ENCODE assay signal across 24 mouse cellular contexts in genomic region chr1:44032213-44032612, GRCm38 (mm10). TPM values are rescaled to one million over a fixed set of nuclear protein-coding genes. Genes with fewer than 3 reads are reported as not detected.
DNase-seq lines count a peak whose midpoint lies in the region; ATAC-seq and TF ChIP-seq lines count a peak whose summit lies in the region.
"Had no signal": no experiment of that assay in that cellular context is flagged by ENCODE, and none has a peak within 500 bp of the region (broad histone marks: within the 10 kb centered on the region; RNA-seq: fewer than 3 reads in every experiment).

No protein-coding gene starts in this region.

- no peaks in the 10 kb centered on the region for H3K4me1 ChIP-seq in CH12.LX (ENCODE audit: control insufficient read depth in 1 of 2, insufficient read depth in 2 of 2)
- H3K4me1 ChIP-seq in intestine, embryonic 16.5 days (ENCODE audit: control insufficient read depth, insufficient read depth, low read length), result no peaks in the 10 kb centered on the region
- H3K4me1 ChIP-seq: embryonic facial prominence, embryonic 10.5 days; embryonic facial prominence, embryonic 12.5 days; forebrain, embryonic 13.5 days; forebrain, embryonic 15.5 days had no signal

- DNase-seq in 3T3-L1 (ENCODE audit: low read depth, low spot score) (peak; percentile 46), CH12.LX (ENCODE audit: extremely low read depth) (no peak)
- no peak for DNase-seq in retina, postnatal 1 day
- DNase-seq in cerebellum, postnatal 25 days, result no peak
- no peak for DNase-seq in layer of hippocampus, adult 2 months (ENCODE audit: low spot score in 2 of 2)
- DNase-seq: adrenal gland, adult 2 months; adrenal gland, postnatal 10 days; adrenal gland, postnatal 25 days; cerebellum, adult 11 months; cerebellum, adult 18-20 months; cerebellum, adult 8-10 months; cerebellum, adult 9-11 months; cerebellum, postnatal 14 days; forebrain, postnatal 0 days had no signal

- H3K27ac ChIP-seq in CH12.LX (ENCODE audit: insufficient read depth, low read depth), result no peak overlapping the region
- H3K27ac ChIP-seq in intestine, embryonic 16.5 days (ENCODE audit: low read length), result no peak overlapping the region
- H3K27ac ChIP-seq in layer of hippocampus, adult 2 months, result no peak overlapping the region
- H3K27ac ChIP-seq: embryonic facial prominence, embryonic 10.5 days; embryonic facial prominence, embryonic 12.5 days; forebrain, embryonic 13.5 days; forebrain, embryonic 15.5 days had no signal

- no peaks in the 10 kb centered on the region for H3K79me2 ChIP-seq in CH12.LX (replicated peaks; ENCODE audit: control insufficient read depth, extremely low read depth, insufficient read depth, poor library complexity, severe bottlenecking)

- H3K4me2 ChIP-seq in CH12.LX (ENCODE audit: insufficient read depth, low read depth, poor library complexity, severe bottlenecking), result peak overlapping the region; percentile 36; the same call in 1 of the 2 replicates
- H3K4me2 ChIP-seq in intestine, embryonic 16.5 days (ENCODE audit: low read depth, low read length), result no peak overlapping the region
- H3K4me2 ChIP-seq: embryonic facial prominence, embryonic 12.5 days; forebrain, embryonic 13.5 days; forebrain, embryonic 15.5 days had no signal

- no peak for TF ChIP-seq EP300 in CH12.LX (IDR thresholded peaks at IDR 0.05; ENCODE audit: low read length)

- H3K9me3 ChIP-seq in CH12.LX (replicated peaks; ENCODE audit: low read length), result no peaks in the 10 kb centered on the region
- no peaks in the 10 kb centered on the region for H3K9me3 ChIP-seq in intestine, embryonic 16.5 days (ENCODE audit: control insufficient read depth, low read length)
- H3K9me3 ChIP-seq: embryonic facial prominence, embryonic 10.5 days; embryonic facial prominence, embryonic 12.5 days; forebrain, embryonic 13.5 days; forebrain, embryonic 15.5 days had no signal

- no peak for TF ChIP-seq CTCF in CH12.LX (conservative IDR thresholded peaks at IDR 0.05 in 1 of 2, IDR thresholded peaks at IDR 0.05 in 1 of 2; ENCODE audit: low read depth in 2 of 2, low read length in 2 of 2)
- TF ChIP-seq CTCF in layer of hippocampus, adult 2 months (conservative IDR thresholded peaks at IDR 0.05), result no peak

- TF ChIP-seq POLR2A in CH12.LX (IDR thresholded peaks at IDR 0.05; ENCODE audit: low read depth, low read length), result no peak

- dilution Hi-C loops in CH12.LX (cut with MboI; ENCODE audit: extremely low pct_ligation_motif_present, extremely low pct_unique_long_range_greater_than_20kb, low sequenced_read_pairs), result no loop called here

- ATAC-seq in activated CD4-positive, CD25-positive, alpha-beta regulatory T cell, adult 4 months, result peak; percentile 69
- peak; percentile 56 for ATAC-seq in inflammation-experienced regulatory T-cells, adult 6 months
- no peak for ATAC-seq in intestine, embryonic 16.5 days
- ATAC-seq: forebrain, embryonic 13.5 days; forebrain, embryonic 15.5 days; forebrain, postnatal 0 days; Patski had no signal

- WGBS in intestine, embryonic 16.5 days, result 71% methylated on average over 2 of the region's 2 CpGs

- H3K27me3 ChIP-seq in CH12.LX (replicated peaks), result no peaks in the 10 kb centered on the region
- H3K27me3 ChIP-seq in intestine, embryonic 16.5 days (replicated peaks; ENCODE audit: control insufficient read depth, insufficient read depth, low read length), result no peaks in the 10 kb centered on the region
- H3K27me3 ChIP-seq: embryonic facial prominence, embryonic 12.5 days; forebrain, embryonic 13.5 days; forebrain, embryonic 15.5 days; Patski had no signal

- no peaks in the 10 kb centered on the region for H3K36me3 ChIP-seq in CH12.LX (replicated peaks in 1 of 2; ENCODE audit: control insufficient read depth in 1 of 2, insufficient read depth in 1 of 2, low read length in 1 of 2)
- H3K36me3 ChIP-seq in intestine, embryonic 16.5 days (ENCODE audit: control insufficient read depth, insufficient read depth, low read length), result no peaks in the 10 kb centered on the region
- H3K36me3 ChIP-seq: embryonic facial prominence, embryonic 10.5 days; embryonic facial prominence, embryonic 12.5 days; forebrain, embryonic 15.5 days had no signal

- TF ChIP-seq RAD21 in CH12.LX (IDR thresholded peaks at IDR 0.05; ENCODE audit: low read depth, low read length), result no peak

- H3K4me3 ChIP-seq in CH12.LX (replicated peaks in 1 of 3; ENCODE audit: low read depth in 2 of 3, low read length in 2 of 3, poor library complexity in 1 of 3), result no peak overlapping the region
- no peak overlapping the region for H3K4me3 ChIP-seq in intestine, embryonic 16.5 days (ENCODE audit: low read length)
- no peak overlapping the region for H3K4me3 ChIP-seq in layer of hippocampus, adult 2 months
- H3K4me3 ChIP-seq: embryonic facial prominence, embryonic 10.5 days; embryonic facial prominence, embryonic 12.5 days; forebrain, embryonic 13.5 days; forebrain, embryonic 15.5 days had no signal

- H3K9ac ChIP-seq in CH12.LX (ENCODE audit: insufficient read depth, low read depth), result no peak overlapping the region
- no peak overlapping the region for H3K9ac ChIP-seq in intestine, embryonic 16.5 days (ENCODE audit: low read depth, low read length)
- H3K9ac ChIP-seq: embryonic facial prominence, embryonic 12.5 days; forebrain, embryonic 13.5 days; forebrain, embryonic 15.5 days; forebrain, postnatal 0 days had no signal

- in situ Hi-C loops in CH12.LX (cut with MboI; ENCODE audit: low pct_ligation_motif_present, low pct_unique_long_range_greater_than_20kb, low sequenced_read_pairs), result loop anchor here (25.0 kb wide), 1 partner anchor 270 kb away; no protein-coding TSS in a partner anchor

TF ChIP-seq in CH12.LX, 34 proteins besides CTCF, POLR2A, EP300 and RAD21:
- TF ChIP-seq PAX5 (IDR thresholded peaks at IDR 0.05; ENCODE audit: low read length) (no peak), CHD1 (IDR thresholded peaks at IDR 0.05; ENCODE audit: low read depth, low read length) (no peak), JUN (IDR thresholded peaks at IDR 0.05; ENCODE audit: insufficient read depth, low read depth, low read length) (no peak), MXI1 (IDR thresholded peaks at IDR 0.05; ENCODE audit: low read depth, low read length) (no peak), CHD2 (IDR thresholded peaks at IDR 0.05; ENCODE audit: low read length) (no peak), IRF4 (IDR thresholded peaks at IDR 0.05; ENCODE audit: low read depth, low read length) (no peak), NELFE (IDR thresholded peaks at IDR 0.05; ENCODE audit: low read depth, low read length) (no peak), BHLHE40 (IDR thresholded peaks at IDR 0.05; ENCODE audit: low read depth, low read length) (no peak), KAT2A (IDR thresholded peaks at IDR 0.05; ENCODE audit: insufficient replicate concordance, low read length) (no peak), TCF12 (IDR thresholded peaks at IDR 0.05; ENCODE audit: low read depth, low read length) (no peak), MAZ (IDR thresholded peaks at IDR 0.05; ENCODE audit: low read depth, low read length) (no peak), UBTF (IDR thresholded peaks at IDR 0.05; ENCODE audit: low read depth, low read length) (no peak), ELF1 (IDR thresholded peaks at IDR 0.05; ENCODE audit: low read depth, low read length) (no peak), JUND (conservative IDR thresholded peaks at IDR 0.05; ENCODE audit: low read depth, low read length) (no peak), MYC (IDR thresholded peaks at IDR 0.05; ENCODE audit: low read depth, low read length) (no peak), MEF2A (IDR thresholded peaks at IDR 0.05; ENCODE audit: borderline replicate concordance, low read depth, low read length) (no peak), SMC3 (IDR thresholded peaks at IDR 0.05; ENCODE audit: low read depth, low read length) (no peak)
TF ChIP-seq in CH12.LX: peak in this region for 0.

RNA-seq across cellular contexts. Expression of gene Mettl21c, which starts 12.4 kb away (rescaled TPM):
- 0.13 and 0.17 TPM in 2 replicates for total RNA-seq in CH12.LX (2012; rRNA removed)
- 0.31 and 0.47 TPM in 2 replicates for total RNA-seq in CH12.LX (2014; rRNA removed)
- polyA plus RNA-seq in CH12.LX (2012; ENCODE audit: insufficient read length, low read depth), result 0.16 and 0.37 TPM in 2 replicates
- polyA plus RNA-seq in activated CD4-positive, CD25-positive, alpha-beta regulatory T cell, adult 4 months (2017; shearing (Covaris generic)), result 1 to 10 TPM in 1 of 2 experiments, under 1 TPM in 1; 0.59 to 2.4 TPM
- polyA plus RNA-seq in inflammation-experienced regulatory T-cells, adult 6 months (2017; shearing (Covaris generic)), result 1 to 10 TPM; 2.0 to 2.4 (median 2.1) TPM
- 0.33 and 0.49 TPM in 2 replicates for polyA plus RNA-seq in intestine, embryonic 16.5 days (2015; fragmentation: Nextera tagmentation; extraction: Ambion mirVana)
- not detected for total RNA-seq in layer of hippocampus, adult 2 months (2021)
- total RNA-seq: adrenal gland, adult 2 months; adrenal gland, postnatal 25 days had no signal
- polyA plus RNA-seq: adrenal gland, adult 2 months had no signal

RNA-seq across cellular contexts. Expression of gene Gm8251, which starts 29.5 kb away (rescaled TPM):
- total RNA-seq in CH12.LX (2012; rRNA removed), result 0.08 and 0.13 TPM in 2 replicates
- 0.13 and 0.24 TPM in 2 replicates for total RNA-seq in CH12.LX (2014; rRNA removed)
- polyA plus RNA-seq in CH12.LX (2012; ENCODE audit: insufficient read length, low read depth), result 0.23 and 0.34 TPM in 2 replicates
- polyA plus RNA-seq in activated CD4-positive, CD25-positive, alpha-beta regulatory T cell, adult 4 months (2017; shearing (Covaris generic)), result under 1 TPM; 0.17 to 0.29 TPM
- under 1 TPM in 2 of 3 experiments, not detected in 1; 0.12 to 0.16 TPM for polyA plus RNA-seq in inflammation-experienced regulatory T-cells, adult 6 months (2017; shearing (Covaris generic))
- polyA plus RNA-seq in intestine, embryonic 16.5 days (2015; fragmentation: Nextera tagmentation; extraction: Ambion mirVana), result 0.06 TPM in 1 of 2 replicates, not detected in the other
- not detected for total RNA-seq in layer of hippocampus, adult 2 months (2021)
- total RNA-seq: adrenal gland, postnatal 4 days had no signal
- polyA plus RNA-seq: adrenal gland, adult 2 months; cortical plate, adult 2 months; forebrain, postnatal 0 days had no signal
